Mouse (Mus musculus) kidney, postnatal 36 days (tissue): ENCODE measurements at regions not wholly inside any gene's neighbourhood (a gene's known extent, or its start where the extent isn't known, plus 50 kb on each side); places are given as distances from the start of the nearest gene placed in this dataset.

Experiments
- DNase-seq, 2 experiments: peaks; one replicate each; pipeline ENCODE4 v3.0.0; 2021 to 2022; ENCODE audit warnings: mixed read lengths in 2 of 2

- DNase-seq: no peak
Observed at GRCm38 (mm10) chr6:140299653-140300052, 124.2 kb upstream of the Plekha5 start.

DNA sequence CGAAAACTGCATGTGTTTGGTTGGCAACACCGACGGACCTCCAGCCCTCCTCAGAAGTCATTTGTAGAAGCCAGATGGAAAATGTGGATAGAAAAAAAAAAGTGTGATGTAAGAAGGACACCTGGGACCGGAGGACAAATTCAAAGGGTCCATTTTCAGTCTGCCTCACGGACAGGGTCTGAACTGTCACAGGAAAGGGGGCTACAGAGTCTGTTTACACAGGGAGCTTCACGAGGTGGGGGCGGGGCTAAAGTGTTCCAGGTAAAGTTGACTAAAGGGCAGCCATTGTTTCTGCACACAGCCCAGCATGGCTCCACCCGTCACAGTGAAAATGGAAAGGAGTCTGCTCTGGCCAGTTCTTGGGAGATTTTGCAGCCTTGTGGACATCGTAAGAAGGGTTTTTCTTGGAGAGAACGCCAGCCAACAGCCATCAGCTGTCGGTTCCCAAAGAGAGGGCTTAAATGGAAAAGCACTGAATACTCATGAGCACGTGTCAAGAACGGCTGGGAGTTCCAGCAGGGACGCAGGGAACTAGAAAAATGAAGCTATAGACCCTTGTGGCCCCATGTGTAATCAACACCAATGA lies 125.8 kb upstream of the Plekha5 start:
- DNase-seq: no peak

DNA sequence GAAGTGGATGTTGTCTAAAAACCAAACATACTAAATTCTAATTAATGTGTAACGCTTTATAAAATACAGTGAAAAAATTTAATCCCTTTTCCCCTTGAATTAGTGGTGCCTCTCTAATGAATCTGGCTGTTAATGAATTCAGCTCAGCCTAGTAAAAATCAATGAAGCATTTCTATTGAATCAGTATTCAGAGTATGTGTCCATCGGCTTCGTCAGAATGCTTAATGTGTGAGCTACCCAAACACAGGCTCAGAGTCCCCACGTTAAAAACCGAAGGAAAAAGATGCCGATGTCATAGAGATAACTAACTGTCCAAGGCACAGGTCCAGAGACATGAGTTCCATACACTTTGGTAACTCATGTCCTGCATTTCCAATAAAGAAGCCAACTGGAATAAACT lies 126.3 kb upstream of the Plekha5 start:
- DNase-seq: no peak

DNA sequence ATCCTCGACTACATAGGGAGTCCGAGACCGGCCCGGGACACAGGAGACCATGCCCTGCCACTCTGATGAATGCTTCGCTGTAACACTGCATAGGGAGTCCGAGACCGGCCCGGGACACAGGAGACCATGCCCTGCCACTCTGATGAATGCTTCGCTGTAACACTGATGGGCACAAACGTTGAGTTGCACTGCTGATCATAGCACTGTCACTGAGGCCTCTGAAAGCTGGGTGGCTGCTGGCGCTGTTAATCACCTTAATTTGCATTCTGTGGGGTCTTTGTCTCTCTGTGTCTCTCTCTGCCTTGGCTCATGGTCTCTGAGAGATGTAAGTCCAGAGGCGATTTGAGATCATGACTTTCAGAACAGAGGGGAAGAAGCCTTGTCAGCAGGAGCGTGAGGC lies 133.7 kb upstream of the Plekha5 start:
- DNase-seq: peak; percentile 23 to 36

DNA sequence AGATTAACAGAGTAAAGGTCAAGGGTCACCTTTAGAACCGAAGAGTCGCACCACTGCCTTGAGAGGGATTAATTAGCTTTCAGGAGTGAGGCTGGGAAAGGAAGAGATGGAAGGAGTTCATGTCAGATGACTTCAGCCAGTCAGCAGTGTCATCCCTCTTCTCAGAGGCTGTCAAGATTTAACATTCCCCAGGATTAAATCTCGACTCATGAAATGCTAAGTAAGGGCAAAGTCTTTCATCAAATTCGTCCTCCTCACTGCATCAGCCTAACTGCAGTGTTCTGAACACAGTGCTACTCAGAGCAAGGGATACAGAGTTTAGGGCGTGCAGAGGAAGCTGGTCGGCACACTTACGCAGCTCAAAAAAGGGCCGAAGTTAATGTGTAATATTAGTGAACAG lies 135.1 kb upstream of the Plekha5 start:
- peak in 1 of 2 experiments; percentile 68 for DNase-seq

DNA sequence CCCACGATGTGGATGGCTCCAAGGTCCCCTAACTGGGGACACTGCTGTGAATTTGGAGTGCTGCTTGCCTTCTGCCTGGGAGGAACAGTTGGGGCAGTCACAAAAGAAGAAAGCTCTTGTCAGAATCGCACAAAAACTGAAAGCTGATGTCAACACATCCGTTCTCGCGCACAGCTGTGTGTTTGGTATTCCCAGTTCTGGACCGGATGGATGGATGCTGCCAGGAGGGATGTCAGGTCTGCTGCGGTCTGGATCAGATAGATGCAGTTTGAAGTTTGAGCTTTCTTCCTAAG lies 141.6 kb upstream of the Plekha5 start:
- no peak for DNase-seq

DNA sequence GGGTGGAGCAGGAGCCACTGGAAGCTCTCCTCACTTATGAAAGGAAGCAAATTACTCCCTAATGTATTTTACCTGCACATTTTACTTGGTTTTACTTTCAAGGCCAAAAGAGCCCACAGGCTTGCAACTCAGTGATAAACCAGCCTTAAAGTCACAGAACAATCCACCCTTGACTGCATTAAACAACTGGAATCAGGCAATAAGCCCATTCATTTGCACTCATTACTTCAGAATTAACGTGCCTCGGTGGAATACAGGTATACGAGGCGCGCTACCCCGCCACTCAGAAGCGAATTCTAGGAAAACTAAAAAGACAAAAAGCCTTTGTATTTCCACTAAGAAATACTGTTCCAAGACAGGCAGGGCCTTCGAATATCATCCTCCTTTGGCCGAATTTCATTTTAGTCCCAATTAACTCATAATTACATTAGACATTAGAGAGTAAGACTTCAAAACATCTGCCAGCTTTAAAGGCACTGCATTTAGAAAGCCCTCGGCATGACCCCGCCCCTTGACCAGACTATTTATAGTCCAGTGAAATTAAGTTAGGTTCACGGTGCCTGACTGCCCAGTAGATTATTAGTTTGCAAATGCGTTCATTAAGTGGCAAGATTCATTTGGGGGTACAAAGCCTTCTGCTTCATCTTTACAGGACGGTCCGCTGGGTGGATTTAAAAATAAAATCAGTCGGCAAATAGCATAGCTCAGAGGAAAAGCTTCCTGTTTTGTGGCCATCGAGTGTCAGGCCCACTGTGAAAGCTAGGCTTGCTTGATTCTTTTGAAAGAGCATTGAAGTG lies 142.2 kb upstream of the Plekha5 start:
- DNase-seq: peak; percentile 61 to 69

DNA sequence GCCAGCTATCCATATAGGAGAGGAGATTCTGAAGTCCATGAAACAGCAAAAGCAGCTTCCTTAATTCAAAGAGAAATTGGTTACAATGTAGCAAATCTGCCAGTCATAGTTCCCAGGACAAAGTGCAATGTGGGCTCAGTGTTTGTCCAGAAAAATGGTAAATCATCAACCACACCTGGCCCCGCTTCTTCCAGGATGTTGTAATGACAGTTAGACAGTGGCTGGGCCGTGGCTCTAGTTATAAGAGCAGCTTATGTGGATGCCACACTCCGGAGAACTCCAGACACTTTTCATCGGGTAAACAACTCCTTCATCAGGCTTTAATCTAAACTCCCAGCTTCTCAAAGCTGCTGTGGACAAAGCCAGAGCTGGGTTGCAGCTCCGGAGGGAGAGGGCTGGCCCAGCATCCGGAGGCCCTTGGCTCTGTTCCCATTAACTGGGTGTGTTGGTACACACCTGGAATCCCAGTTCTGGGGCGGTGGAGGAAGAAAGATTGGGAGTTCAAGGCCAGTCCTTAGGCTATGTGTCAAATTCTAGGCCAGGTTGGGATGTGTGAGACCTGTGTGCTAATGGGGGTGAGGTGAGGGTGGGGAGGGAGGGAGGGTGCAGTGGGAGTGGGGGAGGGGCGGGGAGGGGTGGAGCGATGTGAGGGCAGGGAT lies 142.9 kb upstream of the Plekha5 start:
- DNase-seq: peak; percentile 80 to 92

- DNase-seq: no peak
Observed at GRCm38 (mm10) chr6:140279736-140280370, 144.0 kb upstream of the Plekha5 start.

GRCm38 (mm10) chr6:140278750-140279149 lies 145.1 kb upstream of the Plekha5 start:
- no peak for DNase-seq

DNA sequence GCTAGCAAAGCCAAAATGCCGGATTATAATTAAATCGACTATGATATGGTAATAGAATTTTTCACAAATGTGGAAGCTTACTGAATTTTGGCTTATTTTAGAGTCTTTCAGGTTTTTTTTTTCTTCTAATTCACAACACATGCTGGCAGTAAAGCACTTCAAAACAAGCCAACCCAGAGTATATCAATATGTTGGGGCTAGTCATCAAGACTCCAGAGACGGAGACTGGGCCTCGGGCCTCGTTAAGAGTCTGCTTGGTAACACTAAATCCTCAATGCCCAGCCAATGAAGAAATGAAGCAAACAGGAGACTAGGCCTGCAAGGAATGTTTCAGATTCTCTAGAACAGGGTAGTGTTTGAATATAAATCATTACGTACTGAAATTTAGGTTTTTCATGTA lies 153.3 kb upstream of the Plekha5 start:
- DNase-seq: no peak

DNA sequence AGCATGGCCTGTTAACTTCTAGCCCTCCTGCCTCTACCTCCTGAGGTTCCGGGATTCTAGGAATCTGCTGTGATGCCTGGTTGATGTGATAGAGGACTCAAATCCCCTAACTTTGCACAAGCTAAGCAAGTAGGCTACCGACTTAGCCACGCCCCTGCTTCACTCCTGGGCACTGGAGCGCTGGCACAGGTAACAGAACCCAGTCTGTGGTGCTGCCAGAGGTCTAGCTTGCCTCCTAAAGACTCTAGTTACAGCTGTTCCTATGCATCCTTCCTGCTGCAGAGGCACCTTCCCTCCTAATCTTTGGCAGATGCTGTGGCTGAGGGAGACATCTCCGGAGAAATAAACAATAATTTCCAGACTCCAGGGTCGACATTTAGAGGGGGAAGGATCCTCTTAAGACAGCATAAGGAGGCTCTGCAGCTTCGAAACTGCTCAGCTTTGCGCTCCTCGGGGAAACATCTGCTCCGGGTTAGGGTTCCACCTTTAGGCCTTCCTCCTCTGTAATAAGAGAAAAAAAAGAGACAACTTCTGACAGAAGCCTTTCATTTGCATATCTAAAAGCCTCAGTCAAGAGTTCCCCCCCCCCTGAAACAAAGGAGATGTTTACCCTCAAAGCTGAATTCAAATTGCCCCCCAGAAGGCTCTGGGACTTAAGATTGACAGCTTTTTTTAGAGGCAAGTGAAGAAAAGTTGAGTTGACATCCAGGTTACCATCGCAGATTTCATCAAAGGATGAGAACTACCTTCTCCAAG lies 155.4 kb upstream of the Plekha5 start:
- no peak for DNase-seq

- DNase-seq: no peak
Observed at GRCm38 (mm10) chr6:140263920-140264319, 159.9 kb upstream of the Plekha5 start.

- peak; percentile 20 to 56 for DNase-seq
Observed at GRCm38 (mm10) chr6:140261813-140262212, 162.0 kb upstream of the Plekha5 start.

GRCm38 (mm10) chr6:140258761-140259160 lies 165.1 kb upstream of the Plekha5 start:
- DNase-seq: no peak

DNA sequence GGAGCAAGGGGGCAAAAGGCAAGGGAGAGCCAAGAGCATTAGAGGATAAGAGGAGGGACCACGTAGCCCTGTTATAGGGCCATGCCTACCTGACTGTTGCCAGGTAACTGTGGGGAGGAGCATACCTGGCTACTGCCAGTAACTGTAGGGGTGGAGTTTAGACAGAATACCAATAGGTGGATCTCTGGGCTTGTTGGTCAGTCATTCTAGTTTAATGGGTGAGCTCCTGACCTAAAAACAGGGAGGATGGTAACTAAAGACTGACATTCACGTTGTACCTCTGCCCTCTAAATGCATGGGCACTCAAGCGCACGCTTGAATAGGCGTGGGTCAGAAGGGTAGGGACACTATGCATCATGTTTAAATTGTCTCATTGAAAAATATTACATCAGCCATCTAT lies 165.8 kb upstream of the Plekha5 start:
- DNase-seq: peak; percentile 46 to 58

DNA sequence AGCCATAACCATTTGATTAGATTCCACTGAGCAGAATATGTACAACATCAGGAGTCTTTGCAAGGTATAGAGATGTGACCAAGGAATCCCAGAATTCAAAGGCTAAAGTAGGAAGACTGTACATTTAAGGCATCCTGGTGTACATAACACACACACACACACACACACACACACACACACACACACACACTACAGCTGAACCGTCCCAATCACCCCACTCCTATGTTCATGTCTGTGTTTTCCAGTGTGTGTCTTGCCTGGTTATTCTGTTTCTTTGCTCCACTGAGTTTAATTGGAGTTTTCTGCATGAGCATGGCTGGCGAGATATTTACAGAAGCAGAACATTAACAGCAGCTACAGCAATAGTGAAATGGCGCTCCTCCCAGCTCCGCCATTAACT lies 172.3 kb upstream of the Plekha5 start:
- no peak for DNase-seq

- DNase-seq: no peak
Observed at GRCm38 (mm10) chr6:140243411-140244151, 180.3 kb upstream of the Plekha5 start.

DNA sequence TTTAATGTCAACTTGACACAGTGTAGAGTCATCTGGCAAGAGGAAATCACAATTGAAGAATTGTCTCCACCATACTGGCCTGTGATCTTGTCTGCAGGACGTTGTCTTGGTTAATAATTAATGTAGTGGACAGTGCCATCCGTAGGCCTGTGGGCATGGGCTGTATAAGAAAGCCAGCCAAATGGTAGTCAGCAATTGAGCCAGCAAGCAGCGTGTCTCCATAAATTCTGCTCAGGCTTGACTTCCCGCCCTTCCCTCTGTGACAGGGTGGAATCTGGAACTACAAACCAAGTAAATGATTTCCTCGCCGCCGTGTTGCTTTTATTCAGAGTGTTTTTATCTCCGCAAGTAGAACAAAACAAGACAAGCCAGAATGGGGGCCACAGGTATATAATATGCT lies 184.5 kb upstream of the Plekha5 start:
- DNase-seq: peak; percentile 64 to 86

DNA sequence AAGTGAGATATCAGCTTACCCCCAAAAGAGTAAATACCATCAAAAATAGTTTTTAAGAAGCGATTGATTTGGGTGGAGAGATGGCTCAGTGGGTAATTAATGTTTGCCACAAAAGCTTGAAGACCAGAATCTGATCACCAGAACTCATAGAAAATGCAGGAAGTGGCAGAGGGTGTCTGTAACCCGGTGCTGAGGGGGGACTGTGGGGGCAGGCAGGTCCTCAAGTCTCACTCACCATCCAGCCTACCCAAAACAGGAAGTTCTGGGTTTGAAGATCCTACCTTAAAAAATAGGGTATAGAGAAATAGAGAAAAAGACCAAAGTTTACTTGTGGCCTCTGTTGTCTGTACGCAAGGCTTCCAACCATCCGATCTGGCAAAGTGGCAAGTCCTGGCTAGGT lies 190.3 kb upstream of the Plcz1 start:
- no peak for DNase-seq

- DNase-seq: peak; percentile 61 to 76
Observed at GRCm38 (mm10) chr6:140229295-140229694, 188.0 kb upstream of the Plcz1 start.

DNA sequence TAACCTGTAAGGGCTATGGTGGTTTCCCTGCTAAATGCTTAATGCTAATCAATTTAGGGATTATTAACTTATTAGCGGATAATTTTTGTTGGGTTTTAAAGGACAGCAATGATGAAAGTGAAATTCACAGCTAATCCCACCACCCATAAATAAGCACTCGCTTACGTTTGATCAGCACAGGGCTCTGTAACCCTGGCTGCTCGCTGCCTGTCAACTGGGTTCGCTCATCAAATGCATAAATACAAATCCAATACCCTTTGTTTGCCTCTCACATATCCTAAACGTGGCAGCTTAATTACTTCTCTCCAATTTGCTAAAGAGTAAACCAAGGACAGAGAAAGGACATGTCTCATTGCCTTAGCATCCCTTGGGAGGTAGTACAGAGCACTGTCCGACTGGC lies 187.5 kb upstream of the Plcz1 start:
- DNase-seq: no peak
